Mouse (Mus musculus) lung, postnatal 0 days (tissue): ENCODE data around the gene D13Ertd608e.

Experiments used
- CTCF ChIP-seq: IDR thresholded peaks from 2 replicates; pipeline ENCODE4 v1.5.1; 2016; ENCODE audit warnings: antibody characterized with exemption, mild to moderate bottlenecking
- EP300 ChIP-seq: IDR thresholded peaks from 2 replicates; pipeline ENCODE4 v1.6.1; 2016; ENCODE audit warnings: antibody characterized with exemption, mild to moderate bottlenecking, control low read depth

GRCm38 (mm10) chr13:119790761-119791579, 44.8 kb upstream of the D13Ertd608e start, which contains the start of gene Zfp131:
- no peak for TF ChIP-seq CTCF
- no peak for TF ChIP-seq EP300
